Mouse (Mus musculus): ENCODE measurements around the gene Nxpe3.

DNA sequence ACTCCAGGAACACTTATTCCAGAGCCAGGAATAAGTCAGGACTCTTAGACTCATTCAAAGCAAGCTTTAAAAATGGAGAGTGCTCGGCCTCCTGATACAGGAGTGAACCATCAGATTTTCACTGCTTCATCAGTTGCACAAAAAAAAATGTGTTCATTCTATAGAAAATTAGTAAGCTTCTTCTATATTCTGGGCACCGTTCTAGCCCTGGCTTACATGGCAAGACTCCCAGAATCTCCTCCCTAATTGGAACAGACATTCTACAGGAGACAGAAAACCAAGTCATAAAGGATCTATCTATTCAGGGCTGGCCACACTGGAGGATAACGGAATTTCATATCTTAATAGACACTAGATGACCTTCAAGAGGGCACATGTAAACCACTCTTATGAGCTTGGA, 34.0 kb downstream of the Nxpe3 start:
- TF ChIP-seq CTCF (IDR thresholded peaks at IDR 0.05; ENCODE audit: extremely low read depth, insufficient read length, insufficient replicate concordance, low read depth, low read length), result no peak
- no peak for TF ChIP-seq POLR2A (IDR thresholded peaks at IDR 0.05; ENCODE audit: low read depth, low read length)
